Mouse (Mus musculus) embryonic facial prominence, embryonic 15.5 days (tissue): ENCODE results near the gene Cd244a. TPM values are rescaled to one million over a fixed set of nuclear protein-coding genes. Genes with fewer than 3 reads are reported as not detected.

ENCODE experiments used
- ATAC-seq: fragments of 200-750 bp; cut with Nextera tagmentation; 2 replicates; pipeline ENCODE4 v1.8.0; 2017; ENCODE audit warnings: low read depth, moderate TSS enrichment; ENCODE audit not compliant: insufficient number of reproducible peaks, low FRiP score, low TSS enrichment
- H3K27ac ChIP-seq: fragments of 300-500 bp; sonication (generic); replicated peaks from 2 replicates; pipeline ENCODE4 v1.5.1; 2015; ENCODE audit warnings: mild to moderate bottlenecking, inconsistent platforms
- H3K27me3 ChIP-seq: fragments of 300-500 bp; sonication (generic); 2 replicates; pipeline ENCODE4 v1.6.1; 2015; ENCODE audit warnings: inconsistent platforms
- H3K36me3 ChIP-seq: fragments of 300-500 bp; sonication (generic); 2 replicates; pipeline ENCODE4 v1.6.1; 2015; ENCODE audit warnings: mild to moderate bottlenecking, inconsistent platforms
- H3K4me1 ChIP-seq: fragments of 300-500 bp; sonication (generic); 2 replicates; pipeline ENCODE4 v1.6.1; 2015; ENCODE audit warnings: inconsistent platforms
- H3K4me2 ChIP-seq: fragments of 300-500 bp; sonication (generic); replicated peaks from 2 replicates; pipeline ENCODE4 v1.6.1; 2015; ENCODE audit warnings: mild to moderate bottlenecking, inconsistent platforms
- H3K4me3 ChIP-seq: fragments of 300-500 bp; sonication (generic); replicated peaks from 2 replicates; pipeline ENCODE4 v1.5.1; 2015; ENCODE audit warnings: mild to moderate bottlenecking, inconsistent platforms
- H3K9ac ChIP-seq: fragments of 300-500 bp; sonication (generic); 2 replicates; pipeline ENCODE4 v1.6.1; 2015; ENCODE audit warnings: inconsistent platforms
- H3K9me3 ChIP-seq: fragments of 300-500 bp; sonication (generic); replicated peaks from 2 replicates; pipeline ENCODE4 v1.6.1; 2016; ENCODE audit warnings: inconsistent platforms
- WGBS: fragments of 180-500 bp; shearing (Covaris S2); methylation state at CpG from one replicate; pipeline ENCODE4 v1.1.7; 2015; 5-methylcytosine and 5-hydroxymethylcytosine counted together
- microRNA-seq: library from miRNA; unstranded; fragments of <30 nt; microRNA quantifications from one replicate; pipeline ENCODE4, GENCODE M21; 2016; ENCODE audit warnings: borderline number of aligned reads
- polyA plus RNA-seq: library from polyadenylated mRNA; unstranded; fragments of >200 nt; fragmentation: Nextera tagmentation; extraction: Ambion mirVana; gene quantifications from 2 replicates; pipeline ENCODE4 v1.2.1, GENCODE M21; 2015

Gene Cd244a
- polyA plus RNA-seq, 1 experiment from 2014 or later = 0.17 TPM

DNA sequence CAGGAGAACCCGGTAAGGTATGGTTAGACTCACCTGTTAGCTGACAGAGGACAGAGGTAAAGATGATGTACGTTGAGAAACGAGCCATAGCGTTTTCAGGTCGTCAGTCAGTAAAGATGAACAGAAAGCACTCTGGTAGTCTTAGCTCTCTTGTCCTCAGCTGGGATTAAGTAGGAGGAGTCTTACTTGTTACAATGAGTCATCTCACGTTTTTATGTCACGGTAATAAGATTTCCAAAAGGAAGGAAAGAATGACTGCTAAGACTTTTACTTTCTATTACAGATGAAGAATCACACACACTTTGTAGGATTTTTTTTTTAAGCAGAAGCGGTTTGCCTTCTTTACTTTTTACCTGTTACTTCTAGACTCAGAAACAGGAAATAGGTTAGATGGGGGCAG is 89.8 kb downstream of the Cd244a start:
- ATAC-seq = no peak
- H3K36me3 ChIP-seq = no peaks in the 10 kb centered on the region
- 66% methylated on average over 8 of the region's 8 CpGs for WGBS
- no peaks in the 10 kb centered on the region for H3K4me1 ChIP-seq
- no peak overlapping the region for H3K9ac ChIP-seq
- no peak overlapping the region for H3K27ac ChIP-seq
- H3K4me2 ChIP-seq = no peak overlapping the region
- H3K4me3 ChIP-seq = no peak overlapping the region
- no peaks in the 10 kb centered on the region for H3K27me3 ChIP-seq
- no peaks in the 10 kb centered on the region for H3K9me3 ChIP-seq

DNA sequence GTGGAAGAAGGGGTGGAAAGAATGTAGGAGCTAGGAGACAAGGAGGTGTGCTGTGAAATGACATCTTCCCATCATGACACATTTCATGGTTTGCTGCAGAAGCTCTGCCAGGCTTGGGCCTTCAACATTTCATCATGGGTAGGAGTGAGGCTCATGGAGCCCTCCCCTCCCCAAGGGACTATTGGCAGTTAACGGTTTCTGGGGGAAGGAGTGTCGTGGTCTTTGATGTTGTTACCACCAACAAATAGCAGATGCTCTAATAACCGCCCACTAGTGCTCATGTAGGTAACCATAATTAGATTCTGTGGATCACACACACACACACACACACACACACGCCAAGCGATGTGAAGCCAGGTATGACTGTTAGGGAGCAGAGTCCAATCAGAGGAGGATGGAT is 93.7 kb downstream of the Cd244a start, which contains the start of gene Slamf7:
Gene Slamf7, minus strand, starts transcription at position 302 of the 400 bp plus-strand sequence.
- Histone ChIP-seq H3K9me3 (no peaks in the 10 kb centered on the region), H3K4me3 (no peak within 1 kb of the TSS), H3K4me2 (no peak within 1 kb of the TSS), H3K36me3 (no peaks in the 10 kb centered on the region), H3K9ac (no peak within 1 kb of the TSS), H3K27me3 (no peaks in the 10 kb centered on the region), H3K27ac (no peak within 1 kb of the TSS), H3K4me1 (no peaks in the 10 kb centered on the region)
- 82% methylated on average over 5 of the region's 5 CpGs for WGBS
- ATAC-seq = no peak

DNA sequence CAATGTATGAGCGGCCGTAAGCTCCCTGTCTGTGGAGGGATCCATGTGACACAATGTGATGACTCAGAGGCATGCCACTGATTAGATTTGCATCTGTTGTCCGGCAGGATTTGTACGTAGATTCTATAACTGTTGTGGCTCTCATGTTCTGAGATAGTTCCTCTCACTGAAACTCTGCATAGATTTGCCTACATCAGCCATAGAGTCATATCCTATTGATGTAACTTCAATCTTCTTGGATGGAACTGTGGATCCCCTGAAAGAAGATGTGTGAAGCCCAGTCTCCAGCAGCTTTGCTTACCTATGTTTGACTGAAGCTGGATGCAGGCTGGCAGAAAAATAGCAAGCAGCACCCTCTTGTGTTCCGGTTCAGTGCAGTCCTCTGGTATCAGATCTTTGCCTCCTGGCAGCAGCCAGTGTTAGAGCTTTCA is 99.6 kb downstream of the Cd244a start:
- Histone ChIP-seq H3K4me3 (no peak overlapping the region), H3K9me3 (no peaks in the 10 kb centered on the region), H3K4me1 (no peaks in the 10 kb centered on the region), H3K27ac (no peak overlapping the region), H3K36me3 (no peaks in the 10 kb centered on the region), H3K9ac (no peak overlapping the region), H3K4me2 (no peak overlapping the region), H3K27me3 (no peaks in the 10 kb centered on the region)
- 64% methylated on average over 5 of the region's 5 CpGs for WGBS
- ATAC-seq = no peak

Small RNA genes within 50 kb of the gene (microRNA-seq; reads per million reads assigned to microRNA genes)
- gene Mir7683 = not detected

Other genes with a start within 250 kb of the Cd244a start
- 53.2 and 55.1 TPM in 2 replicates for gene Dedd, start 230.0 kb upstream of the Cd244a start, polyA plus RNA-seq
- 41.7 and 44.7 TPM in 2 replicates for gene Nit1, start 213.5 kb upstream of the Cd244a start, polyA plus RNA-seq
- 95.9 and 105 TPM in 2 replicates for gene Pfdn2, start 213.5 kb upstream of the Cd244a start, polyA plus RNA-seq
- 4.5 and 9.1 TPM in 2 replicates for gene Klhdc9, start 198.4 kb upstream of the Cd244a start, polyA plus RNA-seq
- 39.0 and 43.7 TPM in 2 replicates for gene Nectin4, start 189.1 kb upstream of the Cd244a start, polyA plus RNA-seq
- gene Arhgap30, start 170.2 kb upstream of the Cd244a start, polyA plus RNA-seq = 2.6 and 3.1 TPM in 2 replicates
- 74.6 and 85.2 TPM in 2 replicates for gene Usf1, start 147.9 kb upstream of the Cd244a start, polyA plus RNA-seq
- gene Tstd1, start 140.3 kb upstream of the Cd244a start, polyA plus RNA-seq = 8.1 and 11.8 TPM in 2 replicates
- gene F11r, start 121.7 kb upstream of the Cd244a start, polyA plus RNA-seq = 66.5 and 73.3 TPM in 2 replicates
- 16.7 and 16.8 TPM in 2 replicates for gene Alyref2, start 55.7 kb upstream of the Cd244a start, polyA plus RNA-seq
- 0.44 and 0.60 TPM in 2 replicates for gene Itln1, start 23.9 kb upstream of the Cd244a start, polyA plus RNA-seq
- 0.84 and 1.1 TPM in 2 replicates for gene Ly9, start 48.2 kb downstream of the Cd244a start, polyA plus RNA-seq
- gene Slamf7, start 93.8 kb downstream of the Cd244a start, polyA plus RNA-seq = 0.20 and 0.25 TPM in 2 replicates
- 4.1 and 5.5 TPM in 2 replicates for gene Cd48, start 122.8 kb downstream of the Cd244a start, polyA plus RNA-seq
- 0.16 and 0.21 TPM in 2 replicates for gene Slamf1, start 207.9 kb downstream of the Cd244a start, polyA plus RNA-seq